Mouse (Mus musculus) small intestine, adult 2 months (tissue): ENCODE measurements around the gene Hsd17b7.

Experiments used
- CTCF ChIP-seq: fragments of 200-500 bp; IDR thresholded peaks from 2 replicates; pipeline ENCODE4 v1.5.1; 2012; ENCODE audit warnings: low read depth, mild to moderate bottlenecking, control low read depth, inconsistent platforms, low read length, moderate library complexity, mixed read lengths; ENCODE audit not compliant: insufficient replicate concordance, insufficient read length; ENCODE audit errors: extremely low read depth
- POLR2A ChIP-seq: fragments of 200-500 bp; IDR thresholded peaks from 2 replicates; pipeline ENCODE4 v1.6.1; 2012; ENCODE audit warnings: low read depth, mild to moderate bottlenecking, control low read depth, inconsistent platforms, low read length, moderate library complexity

DNA sequence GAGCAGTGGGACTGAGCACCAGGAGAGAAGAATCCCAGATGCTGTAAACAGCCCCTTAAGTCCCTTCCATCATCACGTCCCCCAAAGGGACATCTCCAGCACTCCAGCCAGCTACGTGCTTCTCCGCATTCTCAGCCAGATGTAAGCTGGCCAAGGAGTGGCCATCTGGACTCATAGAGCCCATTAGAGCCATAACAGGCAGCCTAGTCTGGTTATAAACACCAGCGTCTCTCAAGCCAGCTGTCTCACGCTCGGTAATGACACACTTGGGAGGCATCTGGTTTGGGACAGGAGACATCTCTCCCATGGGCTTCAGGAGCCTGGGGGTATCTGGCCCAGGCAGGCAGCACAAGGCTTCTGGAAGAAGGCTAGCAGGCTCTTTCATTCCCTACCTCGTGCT, 52.4 kb downstream of the Hsd17b7 start:
- TF ChIP-seq POLR2A (no peak), CTCF (no peak)
